Mouse (Mus musculus): ENCODE data around the gene Fyn.
A peak's percentile ranks its signal among the peaks of the same experiment; 100 is the strongest.

Gene Fyn

GRCm38 (mm10) chr10:39576466-39576865 lies 207.8 kb downstream of the Fyn start:
- DNase-seq: peak; percentile 56 to 60

DNA sequence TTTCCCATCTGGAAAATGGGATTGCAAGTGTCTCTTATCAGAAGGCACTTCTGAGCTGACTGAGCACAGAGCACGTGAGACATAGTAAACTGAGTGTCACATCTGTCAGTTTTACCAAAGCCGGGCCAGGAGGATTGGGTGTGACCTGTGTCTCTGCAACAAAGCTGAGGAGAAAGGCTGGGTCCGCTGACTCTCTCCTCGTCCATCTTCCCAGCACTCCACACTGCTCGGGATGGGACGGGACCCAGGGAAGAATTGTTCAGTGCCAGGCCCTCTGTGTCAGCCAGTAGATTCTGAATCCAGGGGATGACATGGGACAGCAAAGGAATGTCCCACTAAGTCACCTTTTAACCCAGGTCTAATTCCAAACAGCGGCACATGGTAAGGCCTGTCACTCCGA lies 211.8 kb downstream of the Fyn start:
- DNase-seq: no peak

DNA sequence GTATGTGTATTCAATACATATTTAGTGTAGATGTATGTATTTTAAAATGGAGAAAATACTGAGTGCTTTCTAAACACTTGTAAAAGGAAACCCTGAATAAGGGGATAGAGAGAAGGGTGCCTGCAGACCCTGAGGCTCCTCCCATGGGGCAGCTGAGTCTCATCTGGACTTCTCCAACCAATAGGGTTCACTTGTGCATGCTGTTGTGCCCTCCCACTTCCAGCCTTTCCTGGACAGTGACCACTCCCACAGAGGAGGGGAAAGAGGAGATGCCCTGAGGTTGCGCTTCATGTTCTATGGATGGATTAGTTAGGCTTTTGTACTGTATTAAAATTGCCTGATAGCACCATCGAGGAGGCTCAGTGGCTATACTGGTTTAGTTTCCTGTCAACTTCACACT lies 213.7 kb downstream of the Fyn start:
- DNase-seq: no peak

- no peak for DNase-seq
Observed at GRCm38 (mm10) chr10:39583718-39584117, 215.1 kb downstream of the Fyn start.

DNA sequence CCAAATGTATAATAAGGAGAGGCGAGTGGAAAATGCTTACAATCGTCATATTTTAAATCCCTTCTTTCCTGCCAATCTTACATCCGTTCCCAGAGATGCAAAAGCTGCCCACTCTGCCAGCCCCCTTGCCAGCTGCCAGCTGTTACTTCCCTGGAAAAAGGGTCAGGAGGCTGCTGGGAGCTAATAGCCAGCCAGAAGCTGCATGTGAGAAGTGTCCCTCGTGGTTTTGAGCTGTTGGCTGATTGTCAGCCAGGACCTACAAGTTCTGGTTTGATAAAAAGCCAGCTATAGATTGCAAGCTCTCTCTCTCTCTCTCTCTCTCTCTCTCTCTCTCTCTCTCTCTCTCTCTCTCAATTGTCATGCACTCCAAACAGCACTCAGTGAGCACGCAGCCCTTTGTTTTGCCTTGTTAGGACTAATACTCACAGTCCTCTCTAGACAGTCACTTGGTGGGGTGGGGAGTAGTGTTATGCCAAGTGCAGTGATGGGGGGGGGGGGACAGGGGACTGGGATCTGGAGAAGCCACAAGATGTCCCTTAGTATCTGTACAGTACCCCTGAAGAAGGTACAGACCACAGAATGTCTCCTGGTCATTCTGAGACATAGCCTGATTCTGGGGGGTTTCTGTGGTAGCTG lies 218.8 kb downstream of the Fyn start:
- DNase-seq: peak; percentile 70 to 80

- DNase-seq: no peak
Observed at GRCm38 (mm10) chr10:39587973-39588746, 219.5 kb downstream of the Fyn start.

DNA sequence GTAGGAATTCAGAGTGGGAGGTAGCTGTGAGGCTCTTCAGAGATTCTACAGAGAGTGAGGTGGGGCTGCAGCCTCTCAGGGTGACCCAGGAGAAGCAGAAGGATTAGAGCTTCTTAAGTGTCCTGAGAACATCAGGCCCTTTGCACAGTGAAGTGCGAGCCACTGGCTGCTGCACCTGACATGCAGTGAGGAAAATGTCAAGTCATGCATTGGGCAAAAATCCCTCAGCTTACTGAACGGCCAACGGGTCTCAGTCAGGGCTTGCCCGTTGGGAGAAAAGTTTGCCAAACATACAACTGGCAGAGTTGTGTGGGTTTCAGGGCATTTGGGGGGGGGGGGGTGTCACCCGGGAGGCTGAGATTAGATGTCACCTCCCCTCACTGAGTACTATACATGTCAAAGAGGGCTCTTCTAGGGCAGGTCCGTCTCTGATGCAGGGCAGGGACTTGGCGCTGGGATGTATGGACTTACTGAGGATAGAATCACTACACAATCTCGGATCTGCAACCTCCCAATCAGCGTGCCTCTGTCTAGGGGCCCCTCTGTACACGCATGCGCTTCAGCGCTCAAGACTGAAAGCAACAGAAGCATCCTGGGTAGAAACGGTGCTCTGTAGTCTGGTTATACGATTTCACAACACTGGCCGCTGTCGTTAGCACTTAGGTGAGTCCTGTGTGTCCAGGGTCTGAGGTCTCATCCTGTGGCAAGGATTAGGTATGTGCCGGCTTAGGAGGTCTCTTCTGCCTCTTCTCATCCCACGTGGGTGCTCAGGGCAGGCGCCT lies 221.3 kb downstream of the Fyn start:
- no peak for DNase-seq

DNA sequence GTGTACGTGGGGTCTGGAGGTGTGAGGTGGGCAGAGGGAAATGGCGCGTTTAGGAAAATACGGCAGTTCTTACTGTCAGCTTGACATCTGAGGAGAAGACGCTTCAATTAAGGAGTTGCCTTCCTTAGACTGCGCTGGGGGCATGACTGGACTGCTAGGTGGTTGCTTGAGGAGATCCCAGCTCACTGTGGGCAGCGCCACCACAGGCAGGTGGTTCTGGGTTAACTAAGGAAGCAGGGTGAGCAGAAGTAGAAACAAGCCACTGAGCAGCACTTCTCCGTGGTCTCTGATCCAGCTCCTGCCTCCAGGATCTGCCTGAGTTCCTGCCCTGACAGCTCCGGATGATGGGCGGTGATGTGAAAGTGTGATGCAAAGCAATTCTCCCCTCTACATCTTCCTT lies 222.0 kb downstream of the Fyn start:
- no peak for DNase-seq

GRCm38 (mm10) chr10:39592501-39592900 lies 223.8 kb downstream of the Fyn start:
- no peak for DNase-seq

DNA sequence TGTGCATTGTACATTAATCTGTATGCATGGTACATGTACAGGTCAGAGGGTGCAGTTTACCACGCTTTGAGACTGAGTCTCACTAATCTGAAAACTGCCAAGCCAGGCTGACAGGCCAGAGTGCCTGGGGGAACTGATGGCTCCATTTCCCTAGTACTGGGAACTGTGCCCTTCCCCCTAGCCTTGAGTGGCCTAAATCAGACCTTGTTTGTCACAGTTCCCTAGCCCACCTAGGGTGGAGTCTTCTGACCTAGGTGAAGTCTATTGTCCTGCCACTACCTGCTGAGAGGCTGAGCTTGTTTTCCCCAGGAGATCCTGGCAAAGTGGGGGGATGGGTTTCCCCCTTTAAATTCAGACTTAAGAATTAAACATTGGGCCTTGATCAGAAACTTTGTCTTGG lies 226.1 kb downstream of the Fyn start:
- no peak for DNase-seq

DNA sequence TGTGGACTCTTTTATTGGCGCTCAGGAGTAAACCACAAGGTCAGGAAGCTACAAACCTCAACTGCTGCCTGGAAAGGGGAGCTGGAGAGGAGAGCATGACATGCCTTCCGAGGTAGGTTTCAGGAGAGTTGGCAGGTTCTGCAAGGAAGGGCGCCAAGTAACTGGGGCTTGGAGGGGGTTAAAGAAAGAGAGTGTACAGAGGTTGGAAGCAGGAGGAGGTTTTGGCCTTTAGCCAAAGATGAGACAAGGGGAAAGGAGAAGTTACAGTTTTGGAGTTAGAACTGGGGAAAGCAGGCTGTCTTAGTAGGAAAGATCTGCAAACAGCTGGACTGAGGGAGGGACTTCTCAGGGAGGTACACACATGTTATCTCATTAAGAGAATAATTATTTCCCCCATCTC lies 227.2 kb downstream of the Fyn start:
- no peak for DNase-seq

DNA sequence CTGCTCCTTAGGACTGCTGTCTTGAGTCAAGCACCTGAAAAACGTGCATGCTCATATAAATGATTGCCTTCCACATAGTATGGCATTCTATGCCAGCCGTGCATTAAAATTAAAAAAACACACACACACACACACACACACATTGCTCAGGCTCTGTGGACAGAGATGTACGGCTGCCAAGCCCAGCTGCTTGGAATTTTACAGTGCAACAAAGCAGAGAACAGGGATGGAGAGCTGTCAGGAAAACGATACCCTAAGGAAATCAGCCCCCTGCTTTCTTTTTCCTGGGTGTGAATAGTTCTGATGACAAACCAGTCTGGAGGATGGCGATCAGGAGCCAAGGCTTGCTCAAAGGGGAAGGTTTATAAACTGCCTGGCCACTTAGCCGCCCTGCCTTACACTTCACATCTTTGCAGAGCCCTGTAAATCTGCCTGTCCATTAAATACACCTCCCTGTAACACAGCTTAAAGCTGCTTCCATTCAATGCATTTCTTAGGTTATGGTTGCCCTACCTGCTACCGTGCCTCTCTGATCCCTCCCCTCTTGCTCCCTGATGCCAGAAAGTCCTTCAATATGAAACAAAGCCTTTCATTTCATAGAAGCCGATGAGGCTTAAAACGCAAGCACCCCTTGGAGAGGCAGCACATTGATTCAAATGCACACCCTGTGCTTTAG lies 228.6 kb downstream of the Fyn start:
- peak in 1 of 2 experiments; percentile 27 for DNase-seq

DNA sequence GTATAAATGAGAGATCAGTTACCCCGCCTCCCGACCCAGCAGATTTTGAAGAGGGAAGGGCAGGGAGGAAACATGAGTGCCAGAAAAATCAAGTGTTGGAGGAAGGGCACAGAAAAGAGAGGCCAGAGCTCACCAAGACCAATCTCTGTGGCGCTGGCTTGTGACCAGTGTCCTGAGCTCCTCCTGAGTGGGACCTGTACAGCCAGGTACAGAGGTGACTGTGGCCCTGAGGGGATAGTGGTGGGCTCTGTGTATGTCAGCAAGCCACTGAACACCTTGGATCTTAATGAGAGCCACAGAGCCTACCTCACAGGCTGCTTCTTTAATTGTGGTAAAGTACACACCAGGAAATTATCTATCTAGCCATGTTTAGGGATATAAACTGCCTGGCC lies 229.1 kb downstream of the Fyn start:
- DNase-seq: peak; percentile 29 to 41

DNA sequence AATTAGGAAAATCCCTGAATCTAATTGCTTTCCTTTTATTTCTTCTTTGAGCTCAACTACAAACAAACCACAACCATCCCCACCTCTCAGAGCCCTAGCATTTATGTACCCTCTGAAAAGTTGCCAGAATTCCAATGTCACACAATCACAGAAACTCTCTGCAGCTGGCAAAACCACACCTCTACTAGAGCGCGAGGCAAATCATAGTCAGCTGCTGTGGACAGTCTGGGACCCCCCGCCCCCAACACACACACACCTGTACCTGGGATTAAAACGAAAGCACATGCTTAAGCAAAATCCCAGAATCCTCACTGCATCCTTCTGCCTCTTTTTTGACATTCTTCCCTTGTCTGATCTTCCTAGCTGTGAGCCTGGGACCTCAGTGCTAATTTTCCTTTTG lies 230.9 kb downstream of the Fyn start:
- no peak for DNase-seq

- no peak for DNase-seq
Observed at GRCm38 (mm10) chr10:39600115-39600514, 231.5 kb downstream of the Fyn start.

DNA sequence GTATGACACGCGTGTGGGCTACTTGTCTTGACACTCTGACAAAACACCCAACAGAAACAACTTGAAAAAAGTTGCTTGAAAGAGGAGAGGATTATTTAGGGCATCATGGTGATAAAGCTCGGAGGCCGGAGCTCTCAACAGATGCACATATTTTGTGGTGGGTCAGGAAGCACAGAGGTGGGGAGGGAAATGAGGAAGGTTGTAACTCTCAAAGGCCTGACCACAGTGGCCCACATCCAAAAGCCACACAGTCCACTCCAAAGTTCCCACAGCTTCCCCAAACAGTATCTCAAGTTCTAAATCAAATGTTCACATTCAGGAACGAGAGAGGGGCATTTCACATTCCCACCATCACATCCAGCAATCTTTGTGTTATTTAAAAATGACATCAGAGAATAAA lies 232.4 kb downstream of the Fyn start:
- DNase-seq: no peak

GRCm38 (mm10) chr10:39606434-39606833 lies 237.8 kb downstream of the Fyn start:
- DNase-seq: no peak

DNA sequence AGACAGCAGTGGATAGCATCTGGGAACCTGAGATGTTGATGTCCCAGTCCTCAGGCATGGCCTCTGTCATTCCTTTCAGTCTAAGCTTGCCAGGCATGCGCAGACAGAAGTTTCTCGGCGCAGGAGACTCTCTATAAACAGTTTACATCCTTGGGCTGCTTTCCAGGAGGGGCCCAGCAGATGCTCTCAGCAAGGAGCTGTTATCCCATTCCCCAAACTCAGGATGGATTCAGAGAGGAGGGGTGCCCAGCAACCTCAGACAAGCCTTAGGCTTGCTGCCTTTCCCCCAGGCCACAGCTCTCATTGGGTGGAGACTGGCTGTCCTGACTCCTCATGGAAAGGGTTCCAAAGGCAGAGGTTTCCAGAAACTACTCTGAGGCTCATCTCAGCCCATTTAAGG lies 242.6 kb downstream of the Fyn start:
- DNase-seq: no peak

- no peak for DNase-seq
Observed at GRCm38 (mm10) chr10:39612131-39612530, 243.5 kb downstream of the Fyn start.

GRCm38 (mm10) chr10:39612633-39612988 lies 244.0 kb downstream of the Fyn start, which contains the start of gene Traf3ip2:
Gene Traf3ip2, plus strand, starts transcription at chr10:39612934.
- DNase-seq: no peak

DNA sequence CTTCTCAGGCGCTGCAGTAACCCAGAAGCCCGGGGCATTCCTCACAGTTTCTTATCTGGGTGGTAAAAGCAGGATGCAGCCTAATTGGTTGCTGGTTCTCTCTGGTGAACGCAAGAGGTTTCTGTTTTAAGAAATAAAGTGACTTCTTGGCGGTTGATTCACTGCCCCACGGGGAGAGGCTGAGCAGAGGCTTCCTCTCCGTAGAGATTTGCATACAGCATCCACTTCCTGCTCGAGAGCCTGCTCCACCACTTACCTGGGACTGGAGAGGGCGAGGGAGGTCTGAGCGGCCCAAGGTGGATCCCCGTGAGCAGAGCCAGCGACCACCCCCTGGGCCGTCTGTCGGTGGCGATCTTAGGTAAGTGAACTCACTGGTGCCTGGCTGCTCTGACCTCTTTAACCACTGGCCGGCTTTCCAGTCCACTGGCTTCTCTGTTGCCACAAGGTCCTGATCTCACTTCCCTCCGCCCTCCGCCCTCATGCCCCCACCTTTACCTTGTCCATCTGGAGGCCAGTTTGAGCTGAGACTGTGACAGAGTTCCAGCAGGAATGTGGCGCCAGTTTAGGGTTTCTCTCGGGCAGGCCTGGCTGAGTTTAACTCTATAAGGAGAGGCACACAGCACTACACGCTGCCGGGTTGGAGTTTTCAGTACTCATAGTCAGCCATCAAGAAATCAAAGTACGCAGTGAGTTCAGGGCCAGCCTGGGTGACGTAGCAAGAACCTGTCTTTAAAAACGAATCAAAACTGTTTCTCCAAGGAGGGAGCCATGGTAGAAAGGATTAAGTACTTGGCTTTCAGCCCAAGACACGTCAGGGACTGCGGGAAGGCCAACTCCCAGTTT lies 244.6 kb downstream of the Fyn start:
- DNase-seq: peak; percentile 75 to 77

- no peak for DNase-seq
Observed at GRCm38 (mm10) chr10:39613973-39614372, 245.3 kb downstream of the Fyn start.
